Mouse (Mus musculus) stomach, postnatal 0 days (tissue): Measurements from ENCODE around the gene Olfr1341. TPM values are rescaled to one million over a fixed set of nuclear protein-coding genes. Genes with fewer than 3 reads are reported as not detected.

Experiments used
- ATAC-seq: fragments of 200-750 bp; cut with Nextera tagmentation; 2 replicates; pipeline ENCODE4 v1.8.0; 2017; ENCODE audit not compliant: low FRiP score, low TSS enrichment
- DNase-seq: peaks from one replicate; pipeline ENCODE4 v3.0.0-alpha.2; 2016; ENCODE audit warnings: low spot score
- H3K27ac ChIP-seq: fragments of 300-500 bp; sonication (generic); replicated peaks from 2 replicates; pipeline ENCODE4 v1.5.1; 2014; ENCODE audit warnings: mild to moderate bottlenecking, control low read depth
- H3K27me3 ChIP-seq: fragments of 300-500 bp; sonication (generic); 2 replicates; pipeline ENCODE4 v1.6.1; 2014; ENCODE audit warnings: low read length; ENCODE audit not compliant: control insufficient read depth, insufficient read depth
- H3K36me3 ChIP-seq: fragments of 300-500 bp; sonication (generic); 2 replicates; pipeline ENCODE4 v1.6.1; 2014; ENCODE audit warnings: low read length, mixed read lengths; ENCODE audit not compliant: control insufficient read depth, insufficient read depth
- H3K4me1 ChIP-seq: fragments of 300-500 bp; sonication (generic); replicated peaks from 2 replicates; pipeline ENCODE4 v1.6.1; 2014; ENCODE audit warnings: antibody characterized with exemption; ENCODE audit not compliant: control insufficient read depth, insufficient read depth
- H3K4me2 ChIP-seq: fragments of 300-500 bp; sonication (generic); replicated peaks from 2 replicates; pipeline ENCODE4 v1.6.1; 2014; ENCODE audit warnings: low read depth, mild to moderate bottlenecking, control low read depth, moderate library complexity
- H3K4me3 ChIP-seq: fragments of 300-500 bp; sonication (generic); 2 replicates; pipeline ENCODE4 v1.5.1; 2014; ENCODE audit warnings: low read depth, low read length, control low read depth
- H3K9ac ChIP-seq: fragments of 300-500 bp; sonication (generic); 2 replicates; pipeline ENCODE4 v1.6.1; 2014; ENCODE audit warnings: mild to moderate bottlenecking, low read length, control low read depth, mixed read lengths
- H3K9me3 ChIP-seq: fragments of 300-500 bp; sonication (generic); 2 replicates; pipeline ENCODE4 v1.6.1; 2016; ENCODE audit warnings: low read length; ENCODE audit not compliant: control insufficient read depth
- CTCF ChIP-seq: IDR thresholded peaks from 2 replicates; pipeline ENCODE4 v1.5.1; 2016; ENCODE audit warnings: antibody characterized with exemption, low read depth, mild to moderate bottlenecking, moderate library complexity
- EP300 ChIP-seq: optimal IDR thresholded peaks from 2 replicates; pipeline ENCODE3; 2016; ENCODE audit warnings: antibody characterized with exemption
- WGBS: fragments of 180-500 bp; shearing (Covaris S2); extraction: QIAGEN DNeasy Blood & Tissue Kit; methylation state at CpG from one replicate; pipeline ENCODE4 v1.1.7; 2014; 5-methylcytosine and 5-hydroxymethylcytosine counted together
- polyA plus RNA-seq: library from polyadenylated mRNA; unstranded; fragments of >200 nt; fragmentation: Nextera tagmentation; extraction: Ambion mirVana; gene quantifications from 2 replicates; pipeline ENCODE4 v1.2.1, GENCODE M21; 2015

Gene Olfr1341
- not detected in 2 replicates for polyA plus RNA-seq

- ATAC-seq (no peak), DNase-seq (no peak)
- H3K4me2 ChIP-seq: no peak within 1 kb of the TSS
- no peaks in the 10 kb centered on the region for H3K36me3 ChIP-seq
- TF ChIP-seq CTCF (no peak), EP300 (no peak)
- H3K27me3 ChIP-seq: no peaks in the 10 kb centered on the region
- 68% methylated on average over 3 of the region's 3 CpGs for WGBS
- no peaks in the 10 kb centered on the region for H3K4me1 ChIP-seq
- no peaks in the 10 kb centered on the region for H3K9me3 ChIP-seq
- no peak within 1 kb of the TSS for H3K9ac ChIP-seq
- H3K4me3 ChIP-seq: no peak within 1 kb of the TSS
- no peak within 1 kb of the TSS for H3K27ac ChIP-seq
These were observed at the start of gene Olfr1341 for GRCm38 (mm10) chr4:118703223-118703622. Gene Olfr1341 (plus strand): TSS chr4:118703523.

- Histone ChIP-seq H3K27ac (no peak within 1 kb of the TSS), H3K4me3 (no peak within 1 kb of the TSS), H3K9me3 (no peaks in the 10 kb centered on the region), H3K4me1 (no peaks in the 10 kb centered on the region), H3K36me3 (no peaks in the 10 kb centered on the region), H3K9ac (no peak within 1 kb of the TSS), H3K4me2 (no peak within 1 kb of the TSS), H3K27me3 (no peaks in the 10 kb centered on the region)
- TF ChIP-seq CTCF: no peak
- TF ChIP-seq EP300: no peak
- ATAC-seq: no peak
- no peak for DNase-seq
These were observed 44.7 kb upstream of the Olfr1341 start, which contains the start of gene Olfr62 for GRCm38 (mm10) chr4:118658652-118659051. Gene Olfr62 (plus strand): TSS chr4:118658952.

DNA sequence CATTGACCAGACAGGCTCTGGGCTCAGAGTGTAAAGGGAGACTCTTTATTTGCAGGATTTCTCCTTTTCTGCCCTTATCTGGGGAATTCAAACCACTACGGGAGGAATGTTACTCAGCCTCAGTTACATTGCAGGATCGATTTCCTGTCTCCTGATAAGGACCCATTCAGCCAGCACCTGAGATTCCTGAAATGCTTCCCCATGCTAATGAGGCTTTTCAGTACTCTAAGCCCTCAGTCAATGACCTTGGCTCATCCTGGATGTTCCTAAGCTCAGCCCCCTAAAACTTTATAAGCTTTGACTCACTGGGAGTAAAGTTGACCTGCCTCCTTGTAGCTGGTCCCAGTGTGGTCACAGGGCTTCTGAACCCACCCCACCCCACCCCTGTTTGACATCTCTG is 16.2 kb upstream of the Olfr1341 start:
- ATAC-seq: no peak
- no peak for DNase-seq
- H3K9ac ChIP-seq: no peak overlapping the region
- no peak overlapping the region for H3K4me2 ChIP-seq
- TF ChIP-seq EP300: no peak
- no peak for TF ChIP-seq CTCF
- no peak overlapping the region for H3K27ac ChIP-seq
- H3K4me1 ChIP-seq: no peaks in the 10 kb centered on the region
- H3K27me3 ChIP-seq: no peaks in the 10 kb centered on the region
- H3K4me3 ChIP-seq: no peak overlapping the region
- no peaks in the 10 kb centered on the region for H3K9me3 ChIP-seq
- H3K36me3 ChIP-seq: no peaks in the 10 kb centered on the region
- WGBS: 19% methylated on average over 2 of the region's 2 CpGs

DNA sequence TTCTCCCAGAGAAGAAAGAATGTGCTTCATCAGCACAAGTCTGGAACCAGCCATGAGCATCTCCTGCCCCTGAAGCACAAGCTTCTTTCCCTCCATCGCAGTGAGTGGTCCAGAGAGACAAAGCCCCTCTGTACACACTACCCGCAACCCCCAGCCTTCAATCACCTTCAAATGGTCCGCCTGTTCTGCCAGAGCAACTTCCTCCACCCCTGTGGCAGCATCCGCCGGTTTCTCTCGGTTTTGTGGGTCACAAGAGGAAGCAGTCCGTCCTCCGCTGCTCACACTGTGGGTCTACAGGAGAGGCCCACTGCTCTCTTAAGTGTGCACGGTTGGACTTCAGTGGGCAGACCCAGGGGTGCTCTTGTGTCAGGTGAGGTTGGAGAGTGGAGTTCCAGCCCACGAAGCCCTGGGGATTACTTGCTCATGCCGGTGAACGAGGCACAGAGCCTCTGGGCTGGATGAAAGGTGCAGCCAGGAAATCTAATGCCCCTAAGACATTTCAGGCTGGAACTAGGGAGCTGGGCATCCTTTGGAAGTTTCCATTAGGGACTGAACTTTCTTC is 10.8 kb upstream of the Olfr1341 start, which contains the start of gene Olfr1342:
Gene Olfr1342, minus strand, starts transcription at position 345 of the 562 bp plus-strand sequence.
- H3K4me2 ChIP-seq: no peak within 1 kb of the TSS
- 61% methylated on average over 12 of the region's 12 CpGs for WGBS

DNA sequence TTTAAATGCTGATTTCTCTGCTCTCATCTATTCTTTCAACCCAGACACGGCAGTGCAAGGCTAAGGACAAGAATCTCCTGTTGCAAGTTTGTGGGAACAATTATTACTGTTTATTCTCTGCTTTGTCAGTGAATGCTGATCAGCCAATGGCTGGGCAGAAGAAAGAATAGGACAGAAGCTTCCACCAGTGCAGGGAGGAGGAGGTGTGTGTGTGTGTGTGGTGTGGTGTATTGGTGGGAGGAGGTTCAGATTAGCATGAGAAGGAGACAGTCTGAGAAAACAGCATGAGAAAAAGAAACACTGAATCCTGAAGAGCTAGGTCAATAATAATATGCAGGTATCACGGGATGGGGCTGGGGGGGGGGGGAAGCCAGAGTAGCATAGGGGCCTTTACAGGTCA is 9.5 kb upstream of the Olfr1341 start:
- no peaks in the 10 kb centered on the region for H3K9me3 ChIP-seq
- no peaks in the 10 kb centered on the region for H3K27me3 ChIP-seq
- H3K27ac ChIP-seq: no peak overlapping the region
- WGBS: 29% methylated on average over 2 of the region's 2 CpGs
- no peak overlapping the region for H3K9ac ChIP-seq
- DNase-seq (no peak), ATAC-seq (no peak)
- H3K4me3 ChIP-seq: no peak overlapping the region
- no peaks in the 10 kb centered on the region for H3K36me3 ChIP-seq
- no peak overlapping the region for H3K4me2 ChIP-seq
- no peak for TF ChIP-seq EP300
- TF ChIP-seq CTCF: no peak
- no peaks in the 10 kb centered on the region for H3K4me1 ChIP-seq

More for the DNA sequence above, 10.8 kb upstream of the Olfr1341 start, which contains the start of gene Olfr1342:
- H3K27me3 ChIP-seq: no peaks in the 10 kb centered on the region
- TF ChIP-seq CTCF (no peak), EP300 (no peak)
- no peaks in the 10 kb centered on the region for H3K36me3 ChIP-seq
- H3K9ac ChIP-seq: no peak within 1 kb of the TSS
- no peaks in the 10 kb centered on the region for H3K4me1 ChIP-seq
- no peaks in the 10 kb centered on the region for H3K9me3 ChIP-seq
- ATAC-seq: no peak
- no peak within 1 kb of the TSS for H3K27ac ChIP-seq
- no peak for DNase-seq
- H3K4me3 ChIP-seq: no peak within 1 kb of the TSS

- Histone ChIP-seq H3K27me3 (no peaks in the 10 kb centered on the region), H3K9ac (no peak overlapping the region), H3K9me3 (no peaks in the 10 kb centered on the region), H3K4me1 (no peaks in the 10 kb centered on the region), H3K4me2 (no peak overlapping the region), H3K27ac (no peak overlapping the region), H3K4me3 (no peak overlapping the region), H3K36me3 (no peaks in the 10 kb centered on the region)
- WGBS: 76% methylated on average over 5 of the region's 5 CpGs
- ATAC-seq (no peak), DNase-seq (no peak)
- TF ChIP-seq EP300 (no peak), CTCF (no peak)
These were observed 4.8 kb downstream of the Olfr1341 start for GRCm38 (mm10) chr4:118708086-118708485.
